Mouse (Mus musculus) limb, embryonic 11.5 days (tissue): ENCODE measurements around the gene Pxdc1. TPM values are rescaled to one million over a fixed set of nuclear protein-coding genes. Genes with fewer than 3 reads are reported as not detected.

Experiments used
- ATAC-seq: fragments of 200-750 bp; cut with Nextera tagmentation; 2 replicates; pipeline ENCODE4 v1.8.0; 2017; ENCODE audit warnings: low read depth; ENCODE audit not compliant: insufficient number of reproducible peaks, low FRiP score, low TSS enrichment
- DNase-seq: peaks from one replicate; pipeline ENCODE4 v3.0.0-alpha.2; 2015; ENCODE audit warnings: low spot score
- H3K27ac ChIP-seq: fragments of 300-500 bp; sonication (generic); replicated peaks from 2 replicates; pipeline ENCODE4 v1.5.1; 2014; ENCODE audit warnings: low read depth, mild to moderate bottlenecking, low read length
- H3K27me3 ChIP-seq: fragments of 300-500 bp; sonication (generic); 2 replicates; pipeline ENCODE4 v1.6.1; 2014; ENCODE audit warnings: mild to moderate bottlenecking, low read length, mixed read lengths; ENCODE audit not compliant: control insufficient read depth, insufficient read depth
- H3K36me3 ChIP-seq: fragments of 300-500 bp; sonication (generic); 2 replicates; pipeline ENCODE4 v1.6.1; 2014; ENCODE audit warnings: mild to moderate bottlenecking, low read length, moderate library complexity, mixed read lengths; ENCODE audit not compliant: control insufficient read depth, insufficient read depth
- H3K4me1 ChIP-seq: fragments of 300-500 bp; sonication (generic); 2 replicates; pipeline ENCODE4 v1.6.1; 2014; ENCODE audit warnings: low read length, mixed read lengths; ENCODE audit not compliant: control insufficient read depth, insufficient read depth
- H3K4me2 ChIP-seq: fragments of 300-500 bp; sonication (generic); 2 replicates; pipeline ENCODE4 v1.6.1; 2014; ENCODE audit warnings: low read depth, mild to moderate bottlenecking, moderate library complexity; ENCODE audit not compliant: severe bottlenecking
- H3K4me3 ChIP-seq: fragments of 300-500 bp; sonication (generic); 2 replicates; pipeline ENCODE4 v1.5.1; 2014; ENCODE audit warnings: low read depth, low read length
- H3K9ac ChIP-seq: fragments of 300-500 bp; sonication (generic); 2 replicates; pipeline ENCODE4 v1.6.1; 2014; ENCODE audit warnings: mild to moderate bottlenecking, low read length
- H3K9me3 ChIP-seq: fragments of 300-500 bp; sonication (generic); 2 replicates; pipeline ENCODE4 v1.6.1; 2016; ENCODE audit warnings: low read length; ENCODE audit not compliant: control insufficient read depth
- WGBS: fragments of 180-500 bp; shearing (Covaris S2); extraction: QIAGEN DNeasy Blood & Tissue Kit; methylation state at CpG from one replicate; pipeline ENCODE4 v1.1.7; 2014; 5-methylcytosine and 5-hydroxymethylcytosine counted together
- polyA plus RNA-seq: library from polyadenylated mRNA; unstranded; fragments of >200 nt; fragmentation: Nextera tagmentation; extraction: Ambion mirVana; gene quantifications from 2 replicates; pipeline ENCODE4 v1.2.1, GENCODE M21; 2014

Gene Pxdc1
- polyA plus RNA-seq, 1 experiment from 2014 or later = 2.4 TPM

GRCm38 (mm10) chr13:34659507-34659906 lies 6.2 kb upstream of the Pxdc1 start:
- no peaks in the 10 kb centered on the region for H3K9me3 ChIP-seq
- DNase-seq = no peak
- no peak overlapping the region for H3K9ac ChIP-seq
- no peak for ATAC-seq
- no peak overlapping the region for H3K4me3 ChIP-seq
- whole genome bisulfite sequencing = 64% methylated on average over 4 of the region's 4 CpGs
- no peaks in the 10 kb centered on the region for H3K36me3 ChIP-seq
- no peak overlapping the region for H3K27ac ChIP-seq
- H3K4me2 ChIP-seq = no peak overlapping the region
- no peaks in the 10 kb centered on the region for H3K4me1 ChIP-seq
- H3K27me3 ChIP-seq = no peaks in the 10 kb centered on the region

- no peak overlapping the region for H3K4me3 ChIP-seq
- H3K9ac ChIP-seq = no peak overlapping the region
- no peaks in the 10 kb centered on the region for H3K9me3 ChIP-seq
- no peak overlapping the region for H3K27ac ChIP-seq
- 75% methylated on average over 5 of the region's 5 CpGs for WGBS
- no peaks in the 10 kb centered on the region for H3K36me3 ChIP-seq
- peaks cover 13% of the 10 kb centered on the region for H3K27me3 ChIP-seq
- DNase-seq = no peak
- ATAC-seq = no peak
- no peak overlapping the region for H3K4me2 ChIP-seq
- H3K4me1 ChIP-seq = peaks cover 4% of the 10 kb centered on the region; the same call in 1 of the 2 replicates
Measured at GRCm38 (mm10) chr13:34656351-34656750, 3.1 kb upstream of the Pxdc1 start.

GRCm38 (mm10) chr13:34652353-34653241 lies 689 bp downstream of the Pxdc1 start:
- under 1% methylated on average over 101 of the region's 105 CpGs for WGBS
- peak; percentile 65; the same call in 1 of the 2 replicates for ATAC-seq
- H3K9ac ChIP-seq = peak overlapping the region; percentile 44
- no peaks in the 10 kb centered on the region for H3K36me3 ChIP-seq
- peak; percentile 72 for DNase-seq
- no peaks in the 10 kb centered on the region for H3K9me3 ChIP-seq
- H3K27ac ChIP-seq = no peak overlapping the region
- H3K4me3 ChIP-seq = peak overlapping the region; percentile 36
- peaks cover 18% of the 10 kb centered on the region for H3K27me3 ChIP-seq
- peaks cover 6% of the 10 kb centered on the region; the same call in 1 of the 2 replicates for H3K4me1 ChIP-seq
- peak overlapping the region; percentile 78 for H3K4me2 ChIP-seq

- no peaks in the 10 kb centered on the region for H3K9me3 ChIP-seq
- 1% methylated on average over 35 of the region's 35 CpGs for WGBS
- ATAC-seq = no peak
- H3K36me3 ChIP-seq = no peaks in the 10 kb centered on the region
- peak overlapping the region; percentile 2; the same call in 1 of the 2 replicates for H3K9ac ChIP-seq
- H3K27me3 ChIP-seq = peaks cover 18% of the 10 kb centered on the region
- H3K4me2 ChIP-seq = peak overlapping the region; percentile 78
- no peak overlapping the region for H3K27ac ChIP-seq
- H3K4me3 ChIP-seq = peak overlapping the region; percentile 36
- DNase-seq = no peak
- H3K4me1 ChIP-seq = peaks cover 6% of the 10 kb centered on the region; the same call in 1 of the 2 replicates
Measured at GRCm38 (mm10) chr13:34652016-34652352, 1.3 kb downstream of the Pxdc1 start.

GRCm38 (mm10) chr13:34651474-34651991 lies 1.8 kb downstream of the Pxdc1 start:
- peak overlapping the region; percentile 78 for H3K4me2 ChIP-seq
- no peaks in the 10 kb centered on the region for H3K36me3 ChIP-seq
- H3K4me3 ChIP-seq = peak overlapping the region; percentile 36
- no peaks in the 10 kb centered on the region for H3K9me3 ChIP-seq
- H3K9ac ChIP-seq = peak overlapping the region; percentile 49
- H3K4me1 ChIP-seq = peaks cover 6% of the 10 kb centered on the region; the same call in 1 of the 2 replicates
- H3K27me3 ChIP-seq = peaks cover 18% of the 10 kb centered on the region
- DNase-seq (peak; percentile 58), ATAC-seq (0 out of 2 replicates have a peak, but pooled peaks have one; percentile 29)
- WGBS = 2% methylated on average over 24 of the region's 24 CpGs
- no peak overlapping the region for H3K27ac ChIP-seq

DNA sequence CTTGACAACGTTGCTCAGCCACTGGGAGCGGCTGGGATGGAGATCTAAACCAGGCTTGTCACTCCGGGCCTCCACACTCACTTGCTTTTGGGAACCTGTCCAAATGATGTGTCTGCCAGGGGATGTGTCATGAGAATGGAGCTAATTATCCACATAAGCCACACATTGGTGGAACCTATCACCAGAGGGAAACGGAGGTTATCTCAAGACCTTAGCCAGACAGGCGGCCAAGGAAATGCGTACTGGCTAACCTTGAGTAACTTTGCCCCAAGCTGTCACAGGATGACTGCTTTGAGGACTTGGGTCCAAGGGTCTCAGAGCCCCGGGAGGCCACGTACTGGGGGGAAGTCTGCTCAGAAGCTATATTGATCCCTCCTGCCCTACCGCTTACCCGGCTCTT lies 2.3 kb downstream of the Pxdc1 start:
- peaks cover 6% of the 10 kb centered on the region; the same call in 1 of the 2 replicates for H3K4me1 ChIP-seq
- H3K27me3 ChIP-seq = peaks cover 18% of the 10 kb centered on the region
- DNase-seq = peak; percentile 28
- H3K36me3 ChIP-seq = no peaks in the 10 kb centered on the region
- H3K9me3 ChIP-seq = no peaks in the 10 kb centered on the region
- peak overlapping the region; percentile 78 for H3K4me2 ChIP-seq
- WGBS = 22% methylated on average over 10 of the region's 10 CpGs
- peak overlapping the region; percentile 36; the same call in 1 of the 2 replicates for H3K4me3 ChIP-seq
- no peak overlapping the region for H3K27ac ChIP-seq
- ATAC-seq = no peak
- no peak overlapping the region for H3K9ac ChIP-seq

DNA sequence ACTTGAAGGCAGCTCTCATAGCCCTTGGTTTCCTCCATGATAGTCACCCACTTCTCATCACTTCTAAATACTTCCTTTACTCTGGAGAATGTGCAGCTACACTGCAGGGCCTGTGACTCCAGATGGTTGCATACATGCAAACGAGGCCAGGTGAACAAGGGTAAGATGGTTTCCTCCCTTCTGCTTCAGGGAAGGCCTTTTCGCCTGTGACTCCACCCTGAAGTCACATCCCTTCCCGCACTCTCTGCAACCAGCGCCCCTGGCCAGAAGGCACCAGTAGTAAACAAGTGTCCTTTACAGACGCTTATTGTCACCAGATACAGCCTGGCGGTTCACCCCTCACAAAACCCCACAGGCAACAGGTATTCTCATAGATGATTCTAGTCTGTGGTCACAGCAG lies 2.9 kb downstream of the Pxdc1 start:
- DNase-seq (no peak), ATAC-seq (no peak)
- Histone ChIP-seq H3K4me1 (peaks cover 6% of the 10 kb centered on the region; the same call in 1 of the 2 replicates), H3K4me3 (no peak overlapping the region), H3K36me3 (no peaks in the 10 kb centered on the region), H3K9ac (no peak overlapping the region), H3K27ac (no peak overlapping the region), H3K9me3 (no peaks in the 10 kb centered on the region), H3K27me3 (peaks cover 18% of the 10 kb centered on the region), H3K4me2 (no peak overlapping the region; the same call in 1 of the 2 replicates)
- 40% methylated on average over 6 of the region's 6 CpGs for WGBS

DNA sequence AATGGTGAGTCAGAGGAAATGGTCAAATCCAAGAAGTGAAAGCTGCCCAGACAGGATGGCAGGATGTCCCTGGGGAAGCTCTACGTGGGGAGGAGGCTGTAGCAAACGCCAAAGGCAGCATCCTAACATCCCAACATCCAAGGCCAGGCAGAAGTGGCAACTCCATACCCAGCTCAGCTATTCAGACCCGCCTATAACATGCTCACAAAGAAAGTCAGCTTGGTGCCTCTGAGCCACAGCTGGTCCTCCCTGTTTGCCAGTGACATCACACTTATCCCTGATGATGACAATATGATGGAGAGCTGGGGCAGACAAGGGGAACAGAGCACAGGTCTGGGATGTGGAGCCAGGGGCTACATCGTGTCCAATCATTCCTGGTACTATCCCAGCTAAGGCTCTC lies 5.5 kb downstream of the Pxdc1 start:
- WGBS = 66% methylated on average over 4 of the region's 4 CpGs
- H3K4me1 ChIP-seq = peaks cover 6% of the 10 kb centered on the region; the same call in 1 of the 2 replicates
- ATAC-seq = no peak

More for the DNA sequence above, 5.5 kb downstream of the Pxdc1 start:
- no peak overlapping the region for H3K9ac ChIP-seq
- H3K4me2 ChIP-seq = no peak overlapping the region
- peaks cover 16% of the 10 kb centered on the region for H3K27me3 ChIP-seq
- H3K27ac ChIP-seq = no peak overlapping the region
- no peak for DNase-seq
- H3K36me3 ChIP-seq = no peaks in the 10 kb centered on the region
- no peak overlapping the region for H3K4me3 ChIP-seq
- no peaks in the 10 kb centered on the region for H3K9me3 ChIP-seq
